Mouse (Mus musculus) intestine, postnatal 0 days (tissue): ENCODE results near the gene Efcab12. TPM values are rescaled to one million over a fixed set of nuclear protein-coding genes. Genes with fewer than 3 reads are reported as not detected.

Experiments
- ATAC-seq: fragments of 200-750 bp; cut with Nextera tagmentation; 2 replicates; pipeline ENCODE4 v1.8.0; 2017; ENCODE audit warnings: mild to moderate bottlenecking, moderate TSS enrichment, moderate library complexity
- H3K27ac ChIP-seq: fragments of 300-500 bp; sonication (generic); 2 replicates; pipeline ENCODE4 v1.5.1; 2014; ENCODE audit warnings: mild to moderate bottlenecking, low read depth, low read length, moderate library complexity
- H3K27me3 ChIP-seq: fragments of 300-500 bp; sonication (generic); replicated peaks from 2 replicates; pipeline ENCODE4 v1.6.1; 2014; ENCODE audit warnings: low read length, mixed read lengths; ENCODE audit not compliant: control insufficient read depth, insufficient read depth
- H3K36me3 ChIP-seq: fragments of 300-500 bp; sonication (generic); 2 replicates; pipeline ENCODE4 v1.6.1; 2014; ENCODE audit warnings: mild to moderate bottlenecking, moderate library complexity; ENCODE audit not compliant: control insufficient read depth, insufficient read depth
- H3K4me1 ChIP-seq: fragments of 300-500 bp; sonication (generic); replicated peaks from 2 replicates; pipeline ENCODE4 v1.6.1; 2014; ENCODE audit warnings: antibody characterized with exemption, low read length, mixed read lengths; ENCODE audit not compliant: control insufficient read depth, insufficient read depth
- H3K4me2 ChIP-seq: fragments of 300-500 bp; sonication (generic); replicated peaks from 2 replicates; pipeline ENCODE4 v1.6.1; 2014; ENCODE audit warnings: low read depth, mild to moderate bottlenecking, moderate library complexity
- H3K4me3 ChIP-seq: fragments of 300-500 bp; sonication (generic); 2 replicates; pipeline ENCODE4 v1.5.1; 2014; ENCODE audit warnings: low read depth, low read length
- H3K9ac ChIP-seq: fragments of 300-500 bp; sonication (generic); 2 replicates; pipeline ENCODE4 v1.6.1; 2014; ENCODE audit warnings: mild to moderate bottlenecking, low read depth, low read length
- H3K9me3 ChIP-seq: fragments of 300-500 bp; sonication (generic); 2 replicates; pipeline ENCODE4 v1.6.1; 2016; ENCODE audit warnings: mixed run types; ENCODE audit not compliant: control insufficient read depth
- CTCF ChIP-seq: sonication (generic); IDR thresholded peaks from 2 replicates; pipeline ENCODE4 v1.5.1; 2016; ENCODE audit warnings: low read depth, mild to moderate bottlenecking, control low read depth, antibody characterized with exemption, moderate library complexity
- WGBS: fragments of 180-500 bp; shearing (Covaris S2); extraction: QIAGEN DNeasy Blood & Tissue Kit; methylation state at CpG from one replicate; pipeline ENCODE4 v1.1.7; 2014; 5-methylcytosine and 5-hydroxymethylcytosine counted together
- polyA plus RNA-seq: library from polyadenylated mRNA; unstranded; fragments of >200 nt; fragmentation: Nextera tagmentation; extraction: Ambion mirVana; gene quantifications from 2 replicates; pipeline ENCODE4 v1.2.1, GENCODE M21; 2015

Efcab12 gene
- polyA plus RNA-seq, result 0.05 and 0.18 TPM in 2 replicates

DNA sequence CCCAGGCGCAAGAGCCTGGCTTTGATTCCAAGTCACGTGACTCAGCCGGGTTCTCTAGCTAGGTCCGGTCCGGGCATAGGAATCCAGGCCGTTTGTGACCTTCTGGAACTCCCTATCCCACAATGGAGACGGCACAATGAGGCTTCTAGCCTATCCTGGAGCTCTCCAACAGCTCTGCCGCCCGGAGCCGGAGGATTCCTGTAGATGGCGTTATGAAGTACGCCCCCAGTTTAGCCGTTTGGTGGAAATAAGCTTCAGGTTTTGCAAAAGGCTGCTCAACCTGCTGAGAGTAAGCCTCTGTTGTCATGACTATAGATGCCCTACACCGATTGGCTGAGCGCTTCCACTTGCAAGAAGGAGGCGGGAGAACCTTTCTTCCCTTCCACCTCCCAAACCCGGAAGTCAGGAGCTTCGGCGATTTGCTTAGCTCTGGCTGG, at the start of gene Efcab12:
TSS of gene Efcab12 (minus strand) at position 252 of the 437 bp plus-strand sequence.
- Histone ChIP-seq H3K27ac (no peak within 1 kb of the TSS; the same call in 1 of the 2 replicates), H3K27me3 (no peaks in the 10 kb centered on the region), H3K36me3 (0 out of 2 replicates have a peak, but pooled peaks cover 4% of the 10 kb centered on the region), H3K9ac (no peak within 1 kb of the TSS), H3K4me3 (peak within 1 kb of the TSS; percentile 34), H3K4me2 (peak within 1 kb of the TSS; percentile 80), H3K9me3 (no peaks in the 10 kb centered on the region), H3K4me1 (peaks cover 6% of the 10 kb centered on the region; the same call in 1 of the 2 replicates)
- TF ChIP-seq CTCF, result peak; percentile 38
- ATAC-seq, result peak; percentile 93
- 2% methylated on average over 19 of the region's 19 CpGs for WGBS

DNA sequence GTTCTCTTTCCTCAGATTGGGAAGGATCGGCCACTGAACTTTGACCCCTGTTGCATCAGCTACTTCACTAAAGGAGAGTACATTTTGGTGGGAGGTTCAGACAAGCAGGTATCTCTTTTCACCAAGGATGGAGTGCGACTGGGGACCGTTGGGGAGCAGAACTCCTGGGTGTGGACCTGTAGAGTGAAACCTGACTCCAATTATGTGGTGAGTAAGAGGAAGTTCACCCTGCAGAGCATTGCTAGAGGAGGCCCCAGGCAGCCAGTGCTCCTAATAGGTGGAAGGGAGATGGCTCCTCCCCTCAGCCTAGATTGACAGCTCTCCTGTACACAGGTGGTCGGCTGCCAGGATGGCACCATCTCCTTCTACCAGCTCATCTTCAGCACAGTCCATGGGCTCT, 48.7 kb upstream of the Efcab12 start:
- peak; percentile 70 for ATAC-seq
- 34% methylated on average over 4 of the region's 4 CpGs for WGBS
- no peak for TF ChIP-seq CTCF

DNA sequence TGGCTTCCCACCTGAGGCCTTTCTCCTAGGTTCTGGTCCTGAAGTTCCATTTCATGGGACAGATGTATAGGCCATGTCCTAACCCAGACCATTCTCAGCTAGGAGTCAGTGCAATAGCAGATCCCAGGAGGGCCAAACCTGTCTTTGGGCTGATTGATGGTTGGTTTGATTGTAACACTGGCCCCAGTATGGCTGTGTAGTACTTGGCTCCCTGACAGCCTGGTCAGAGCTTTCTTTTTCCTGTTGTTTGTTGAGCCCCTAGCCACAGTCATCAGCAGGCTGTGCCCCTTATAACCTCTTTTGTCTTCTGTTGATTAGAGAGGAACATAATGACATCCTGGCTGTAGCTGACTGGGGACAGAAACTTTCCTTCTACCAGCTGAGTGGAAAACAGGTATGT, 45.8 kb upstream of the Efcab12 start:
- Histone ChIP-seq H3K4me3 (no peak overlapping the region), H3K9me3 (peaks cover 3% of the 10 kb centered on the region; the same call in 1 of the 2 replicates), H3K4me2 (no peak overlapping the region), H3K36me3 (peaks cover 17% of the 10 kb centered on the region; the same call in 1 of the 2 replicates), H3K27me3 (no peaks in the 10 kb centered on the region), H3K9ac (no peak overlapping the region), H3K27ac (no peak overlapping the region), H3K4me1 (no peaks in the 10 kb centered on the region)
- no peak for ATAC-seq
- TF ChIP-seq CTCF, result no peak

More for the DNA sequence above, 48.7 kb upstream of the Efcab12 start:
- Histone ChIP-seq H3K36me3 (peaks cover 18% of the 10 kb centered on the region; the same call in 1 of the 2 replicates), H3K27ac (no peak overlapping the region), H3K4me1 (no peaks in the 10 kb centered on the region), H3K9ac (no peak overlapping the region), H3K4me3 (no peak overlapping the region), H3K27me3 (no peaks in the 10 kb centered on the region), H3K4me2 (no peak overlapping the region), H3K9me3 (peaks cover 3% of the 10 kb centered on the region; the same call in 1 of the 2 replicates)

DNA sequence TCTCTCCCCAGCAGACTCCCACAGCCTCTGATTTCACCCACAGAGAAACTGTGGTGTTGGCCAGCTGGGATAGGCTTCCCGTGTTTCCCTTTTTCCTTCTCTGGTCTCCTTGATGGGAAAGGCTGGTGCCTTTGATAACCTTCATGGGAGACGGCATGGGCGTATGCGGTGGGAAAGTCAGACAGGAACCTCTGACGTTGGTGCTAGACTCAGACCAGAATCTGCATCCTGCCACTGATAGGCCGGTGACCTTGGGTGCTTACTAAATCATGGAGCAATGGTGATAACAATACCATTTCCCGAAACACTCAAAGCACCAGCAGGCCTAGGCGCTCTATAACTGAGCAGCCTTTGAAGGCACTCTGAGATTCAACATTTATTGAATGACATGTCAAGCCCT, 42.5 kb upstream of the Efcab12 start:
- WGBS, result 83% methylated on average over 8 of the region's 8 CpGs
- no peak overlapping the region for H3K4me3 ChIP-seq
- no peak overlapping the region for H3K4me2 ChIP-seq
- no peak overlapping the region for H3K9ac ChIP-seq
- no peak for TF ChIP-seq CTCF
- no peak for ATAC-seq
- no peaks in the 10 kb centered on the region for H3K27me3 ChIP-seq
- no peaks in the 10 kb centered on the region for H3K9me3 ChIP-seq
- 0 out of 2 replicates have a peak, but pooled peaks cover 6% of the 10 kb centered on the region for H3K36me3 ChIP-seq
- peak overlapping the region; percentile 28; the same call in 1 of the 2 replicates for H3K27ac ChIP-seq
- no peaks in the 10 kb centered on the region for H3K4me1 ChIP-seq

DNA sequence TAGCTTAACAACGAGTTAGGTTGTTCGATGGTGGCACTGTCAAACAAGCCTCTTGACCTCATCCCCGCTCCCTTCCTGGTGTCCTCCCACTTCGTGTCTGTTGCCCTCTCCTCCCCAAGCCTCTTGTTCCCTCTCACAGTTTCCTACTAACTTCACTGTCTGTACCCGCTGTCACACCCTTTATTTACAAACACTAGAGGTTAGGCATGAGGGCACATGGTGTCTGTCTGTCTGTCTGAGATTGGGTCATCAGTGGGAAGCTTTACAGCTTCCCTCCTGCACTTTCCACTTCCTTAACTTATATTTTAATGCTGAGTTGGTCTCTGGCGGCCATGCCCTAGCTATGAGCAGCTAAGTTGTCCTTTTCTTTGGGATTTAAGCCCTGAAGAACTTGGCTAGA, 41.5 kb upstream of the Efcab12 start:
- no peak for TF ChIP-seq CTCF

DNA sequence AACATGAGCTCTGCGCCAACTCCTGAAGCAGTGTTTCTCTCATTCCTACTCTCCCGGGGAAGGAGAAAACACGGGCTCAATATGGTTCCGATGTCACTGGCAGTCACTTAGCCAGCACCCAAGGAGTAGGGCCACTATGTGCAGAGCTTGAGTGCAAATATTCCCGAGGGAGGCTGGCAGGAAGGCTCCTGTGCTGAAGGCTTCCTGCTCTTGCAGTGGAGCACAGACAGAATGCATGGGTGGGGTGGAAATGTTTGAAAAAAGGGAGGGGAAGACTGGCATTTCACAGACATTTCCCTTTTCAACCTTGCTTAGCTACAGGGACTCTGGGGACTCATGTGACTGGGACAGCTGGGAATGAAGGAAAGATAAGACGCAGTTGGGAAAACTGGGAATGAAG, 40.5 kb upstream of the Efcab12 start:
- no peaks in the 10 kb centered on the region for H3K4me1 ChIP-seq
- 59% methylated on average over 6 of the region's 6 CpGs for WGBS
- H3K4me2 ChIP-seq, result no peak overlapping the region
- no peak for TF ChIP-seq CTCF
- no peak for ATAC-seq
- no peak overlapping the region for H3K4me3 ChIP-seq
- no peaks in the 10 kb centered on the region for H3K36me3 ChIP-seq
- H3K27ac ChIP-seq, result no peak overlapping the region
- no peaks in the 10 kb centered on the region for H3K27me3 ChIP-seq
- H3K9me3 ChIP-seq, result no peaks in the 10 kb centered on the region
- H3K9ac ChIP-seq, result no peak overlapping the region

More for the DNA sequence above, 41.5 kb upstream of the Efcab12 start:
- Histone ChIP-seq H3K27ac (no peak overlapping the region), H3K4me3 (no peak overlapping the region), H3K4me1 (no peaks in the 10 kb centered on the region), H3K9me3 (no peaks in the 10 kb centered on the region), H3K4me2 (no peak overlapping the region), H3K36me3 (0 out of 2 replicates have a peak, but pooled peaks cover 6% of the 10 kb centered on the region), H3K9ac (no peak overlapping the region), H3K27me3 (no peaks in the 10 kb centered on the region)
- ATAC-seq, result no peak
- WGBS, result 72% methylated on average over 6 of the region's 6 CpGs
